Mouse (Mus musculus): ENCODE data around the gene Klhl18. TPM values are rescaled to one million over a fixed set of nuclear protein-coding genes. Genes with fewer than 3 reads are reported as not detected.
"Not testable (repeated sequence)": the region's sequence is repeated elsewhere in the genome, so short reads cannot be mapped to it uniquely, and the experiment has no call there.

Klhl18 gene
- polyA plus RNA-seq, 1 experiment from 2014 or later: 10.5 TPM

GRCm38 (mm10) chr9:110408099-110408773, 68.3 kb downstream of the Klhl18 start, which contains the start of gene Ptpn23:
Gene Ptpn23, minus strand, starts transcription at chr9:110408213.
- WGBS: 1% methylated on average over 32 of the region's 39 CpGs
- H3K4me3 ChIP-seq (ENCODE audit: low read depth, low read length): peak within 1 kb of the TSS; percentile 82
- H3K4me1 ChIP-seq (ENCODE audit: control insufficient read depth, insufficient read depth, low read length): peaks cover 5% of the 10 kb centered on the region
- peak within 1 kb of the TSS; percentile 49; the same call in 1 of the 2 replicates for H3K27ac ChIP-seq (ENCODE audit: low read depth, low read length)
- peak within 1 kb of the TSS; percentile 91 for H3K9ac ChIP-seq (ENCODE audit: low read length)
- H3K9me3 ChIP-seq (replicated peaks; ENCODE audit: control insufficient read depth, low read length): no peaks in the 10 kb centered on the region
- no peaks in the 10 kb centered on the region for H3K36me3 ChIP-seq (ENCODE audit: control insufficient read depth, insufficient read depth, low read length)
- H3K27me3 ChIP-seq (replicated peaks; ENCODE audit: control insufficient read depth, insufficient read depth, low read length): no peaks in the 10 kb centered on the region
- H3K4me2 ChIP-seq (ENCODE audit: low read length): peak within 1 kb of the TSS; percentile 82
- ATAC-seq (peak; percentile 96), DNase-seq (ENCODE audit: low spot score) (peak; percentile 99)

GRCm38 (mm10) chr9:110407311-110408098, 69.0 kb downstream of the Klhl18 start:
- ATAC-seq (peak; percentile 76), DNase-seq (ENCODE audit: low spot score) (no peak)
- Histone ChIP-seq H3K9me3 (replicated peaks; ENCODE audit: control insufficient read depth, low read length) (no peaks in the 10 kb centered on the region), H3K36me3 (ENCODE audit: control insufficient read depth, insufficient read depth, low read length) (no peaks in the 10 kb centered on the region), H3K4me1 (ENCODE audit: control insufficient read depth, insufficient read depth, low read length) (peaks cover 5% of the 10 kb centered on the region), H3K4me3 (ENCODE audit: low read depth, low read length) (peak overlapping the region; percentile 82), H3K9ac (ENCODE audit: low read length) (peak overlapping the region; percentile 91), H3K27me3 (replicated peaks; ENCODE audit: control insufficient read depth, insufficient read depth, low read length) (no peaks in the 10 kb centered on the region), H3K4me2 (ENCODE audit: low read length) (peak overlapping the region; percentile 82), H3K27ac (ENCODE audit: low read depth, low read length) (peak overlapping the region; percentile 28; the same call in 1 of the 2 replicates)
- under 1% methylated on average over 39 of the region's 41 CpGs for WGBS

GRCm38 (mm10) chr9:110403240-110403639, 73.3 kb downstream of the Klhl18 start:
- H3K4me1 ChIP-seq (ENCODE audit: control insufficient read depth, insufficient read depth, low read length); H3K36me3 ChIP-seq (ENCODE audit: control insufficient read depth, insufficient read depth, low read length); H3K4me2 ChIP-seq (ENCODE audit: low read length); ATAC-seq; H3K27me3 ChIP-seq (replicated peaks; ENCODE audit: control insufficient read depth, insufficient read depth, low read length); H3K4me3 ChIP-seq (ENCODE audit: low read depth, low read length); H3K27ac ChIP-seq (ENCODE audit: low read depth, low read length); H3K9ac ChIP-seq (ENCODE audit: low read length); DNase-seq (ENCODE audit: low spot score); H3K9me3 ChIP-seq (replicated peaks; ENCODE audit: control insufficient read depth, low read length): not testable (repeated sequence)
- 82% methylated on average over 4 of the region's 4 CpGs for WGBS

GRCm38 (mm10) chr9:110402731-110403130, 73.8 kb downstream of the Klhl18 start:
- ATAC-seq: no peak
- 98% methylated on average over 2 of the region's 2 CpGs for whole genome bisulfite sequencing

GRCm38 (mm10) chr9:110400650-110401049, 75.8 kb downstream of the Klhl18 start:
- peaks cover 26% of the 10 kb centered on the region for H3K36me3 ChIP-seq (ENCODE audit: control insufficient read depth, insufficient read depth, low read length)
- no peaks in the 10 kb centered on the region for H3K4me1 ChIP-seq (ENCODE audit: control insufficient read depth, insufficient read depth, low read length)
- WGBS: 91% methylated on average over 5 of the region's 5 CpGs
- H3K4me2 ChIP-seq (ENCODE audit: low read length): no peak overlapping the region
- H3K9me3 ChIP-seq (replicated peaks; ENCODE audit: control insufficient read depth, low read length): no peaks in the 10 kb centered on the region
- no peak for DNase-seq (ENCODE audit: low spot score)
- H3K9ac ChIP-seq (ENCODE audit: low read length): no peak overlapping the region
- no peak overlapping the region for H3K27ac ChIP-seq (ENCODE audit: low read depth, low read length)
- no peak for ATAC-seq
- no peaks in the 10 kb centered on the region for H3K27me3 ChIP-seq (replicated peaks; ENCODE audit: control insufficient read depth, insufficient read depth, low read length)
- no peak overlapping the region for H3K4me3 ChIP-seq (ENCODE audit: low read depth, low read length)

More at GRCm38 (mm10) chr9:110402731-110403130, 73.8 kb downstream of the Klhl18 start:
- no peak overlapping the region for H3K9ac ChIP-seq (ENCODE audit: low read length)
- H3K4me2 ChIP-seq (ENCODE audit: low read length): no peak overlapping the region
- no peaks in the 10 kb centered on the region for H3K27me3 ChIP-seq (replicated peaks; ENCODE audit: control insufficient read depth, insufficient read depth, low read length)
- no peak overlapping the region for H3K27ac ChIP-seq (ENCODE audit: low read depth, low read length)
- peaks cover 9% of the 10 kb centered on the region for H3K36me3 ChIP-seq (ENCODE audit: control insufficient read depth, insufficient read depth, low read length)
- H3K9me3 ChIP-seq (replicated peaks; ENCODE audit: control insufficient read depth, low read length): no peaks in the 10 kb centered on the region
- H3K4me1 ChIP-seq (ENCODE audit: control insufficient read depth, insufficient read depth, low read length): peaks cover 5% of the 10 kb centered on the region
- DNase-seq (ENCODE audit: low spot score): no peak
- no peak overlapping the region for H3K4me3 ChIP-seq (ENCODE audit: low read depth, low read length)

GRCm38 (mm10) chr9:110393295-110393694, 83.2 kb downstream of the Klhl18 start:
- Histone ChIP-seq H3K27me3 (replicated peaks; ENCODE audit: control insufficient read depth, insufficient read depth, low read length) (no peaks in the 10 kb centered on the region), H3K27ac (ENCODE audit: low read depth, low read length) (no peak overlapping the region), H3K36me3 (ENCODE audit: control insufficient read depth, insufficient read depth, low read length) (peaks cover 92% of the 10 kb centered on the region), H3K9ac (ENCODE audit: low read length) (no peak overlapping the region), H3K4me1 (ENCODE audit: control insufficient read depth, insufficient read depth, low read length) (no peaks in the 10 kb centered on the region), H3K4me2 (ENCODE audit: low read length) (no peak overlapping the region), H3K9me3 (replicated peaks; ENCODE audit: control insufficient read depth, low read length) (no peaks in the 10 kb centered on the region), H3K4me3 (ENCODE audit: low read depth, low read length) (no peak overlapping the region)
- ATAC-seq: no peak
- no peak for DNase-seq (ENCODE audit: low spot score)
- 89% methylated on average over 4 of the region's 4 CpGs for WGBS

- ATAC-seq: no peak
- no peak overlapping the region for H3K4me2 ChIP-seq (ENCODE audit: low read length)
- WGBS: 95% methylated on average over 3 of the region's 3 CpGs
- H3K36me3 ChIP-seq (ENCODE audit: control insufficient read depth, insufficient read depth, low read length): peaks cover 95% of the 10 kb centered on the region
- DNase-seq (ENCODE audit: low spot score): no peak
- H3K4me1 ChIP-seq (ENCODE audit: control insufficient read depth, insufficient read depth, low read length): no peaks in the 10 kb centered on the region
- no peak overlapping the region for H3K4me3 ChIP-seq (ENCODE audit: low read depth, low read length)
- H3K9me3 ChIP-seq (replicated peaks; ENCODE audit: control insufficient read depth, low read length): no peaks in the 10 kb centered on the region
- no peaks in the 10 kb centered on the region for H3K27me3 ChIP-seq (replicated peaks; ENCODE audit: control insufficient read depth, insufficient read depth, low read length)
- H3K27ac ChIP-seq (ENCODE audit: low read depth, low read length): no peak overlapping the region
- no peak overlapping the region for H3K9ac ChIP-seq (ENCODE audit: low read length)
Measured at GRCm38 (mm10) chr9:110390843-110391242, 85.7 kb downstream of the Klhl18 start.

- Histone ChIP-seq H3K27me3 (replicated peaks; ENCODE audit: control insufficient read depth, insufficient read depth, low read length) (no peaks in the 10 kb centered on the region), H3K9me3 (replicated peaks; ENCODE audit: control insufficient read depth, low read length) (no peaks in the 10 kb centered on the region), H3K27ac (ENCODE audit: low read depth, low read length) (no peak overlapping the region), H3K9ac (ENCODE audit: low read length) (no peak overlapping the region), H3K4me3 (ENCODE audit: low read depth, low read length) (no peak overlapping the region), H3K4me1 (ENCODE audit: control insufficient read depth, insufficient read depth, low read length) (no peaks in the 10 kb centered on the region), H3K4me2 (ENCODE audit: low read length) (no peak overlapping the region), H3K36me3 (ENCODE audit: control insufficient read depth, insufficient read depth, low read length) (peaks cover 98% of the 10 kb centered on the region)
- DNase-seq (ENCODE audit: low spot score) (no peak), ATAC-seq (no peak)
- 96% methylated on average over 7 of the region's 7 CpGs for WGBS
Measured at GRCm38 (mm10) chr9:110388011-110388410, 88.5 kb downstream of the Klhl18 start.

All from forebrain, embryonic 14.5 days (tissue).